Mouse (Mus musculus): ENCODE measurements around the gene Add2.
"Not testable (repeated sequence)": the region's sequence is repeated elsewhere in the genome, so short reads cannot be mapped to it uniquely, and the experiment has no call there.

Gene Add2

GRCm38 (mm10) chr6:86028601-86029322, at the start of gene Add2:
Gene Add2, plus strand, starts transcription at chr6:86028681.
- no peak for DNase-seq (ENCODE audit: extremely low spot score, low read depth, low spot score)

DNA sequence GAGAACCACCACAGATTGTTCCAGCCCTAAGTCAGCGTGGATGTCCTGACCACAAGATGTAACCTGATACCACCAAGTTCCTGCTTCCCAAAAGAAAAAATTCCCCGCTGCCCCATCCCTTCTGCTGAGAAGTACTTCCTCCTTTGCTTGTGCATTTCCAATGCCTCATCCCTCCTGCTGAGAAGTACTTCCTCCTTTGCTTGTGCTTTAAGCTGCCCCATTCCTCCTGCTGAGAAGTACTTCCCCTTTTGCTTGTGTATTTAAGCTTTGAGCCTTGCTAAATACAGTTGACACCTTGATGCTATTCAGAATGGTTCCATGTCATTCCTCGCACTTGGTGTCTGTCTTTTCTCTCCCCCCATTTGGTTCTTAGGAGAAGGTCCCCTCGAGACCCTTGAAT, 49.7 kb upstream of the Add2 start:
- not testable (repeated sequence) for DNase-seq (ENCODE audit: extremely low spot score, low read depth, low spot score)

DNA sequence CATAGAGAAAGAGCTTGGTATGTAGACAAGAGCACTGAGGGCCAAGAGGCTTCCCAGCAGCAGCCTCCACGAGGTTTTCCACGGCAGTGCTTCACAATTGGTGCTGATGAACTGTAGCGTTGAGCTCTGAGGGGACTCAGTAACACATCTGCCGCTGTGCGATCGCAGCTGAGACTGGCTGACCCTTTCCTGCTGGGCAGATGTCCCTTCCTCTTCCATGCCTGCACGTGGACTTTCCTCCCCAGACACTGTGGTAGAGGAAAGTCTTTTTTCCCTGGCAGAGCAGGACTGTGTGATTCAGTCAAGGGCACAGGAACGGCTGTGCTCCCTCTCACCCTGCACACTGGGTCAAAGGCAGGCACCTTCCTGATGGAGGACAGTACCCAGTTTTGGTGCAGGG, 44.1 kb upstream of the Add2 start:
- no peak for DNase-seq (ENCODE audit: extremely low spot score, low read depth, low spot score)

- DNase-seq (ENCODE audit: extremely low spot score, low read depth, low spot score) = not testable (repeated sequence)
Observed at GRCm38 (mm10) chr6:85989570-85989969, 38.9 kb upstream of the Add2 start.

DNA sequence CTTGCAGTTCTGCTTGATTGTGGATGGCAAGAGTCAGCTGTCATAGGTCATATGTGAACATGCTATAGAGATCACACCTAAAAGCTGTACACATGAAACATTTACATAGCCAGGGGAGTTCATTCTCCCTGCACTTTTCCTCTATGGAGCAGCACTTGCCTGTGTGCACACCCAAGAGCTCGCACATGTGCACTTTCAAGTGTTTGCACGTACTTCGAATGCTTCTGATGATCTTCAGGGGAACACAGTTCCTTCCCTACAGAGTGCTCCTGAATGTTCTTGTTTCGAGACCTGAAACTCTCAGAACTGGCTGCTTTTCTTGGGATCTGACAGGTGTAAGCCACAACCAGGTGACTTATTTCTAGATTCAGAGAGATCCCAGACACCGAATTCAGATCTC, 37.7 kb upstream of the Add2 start:
- DNase-seq (ENCODE audit: extremely low spot score, low read depth, low spot score) = not testable (repeated sequence)

DNA sequence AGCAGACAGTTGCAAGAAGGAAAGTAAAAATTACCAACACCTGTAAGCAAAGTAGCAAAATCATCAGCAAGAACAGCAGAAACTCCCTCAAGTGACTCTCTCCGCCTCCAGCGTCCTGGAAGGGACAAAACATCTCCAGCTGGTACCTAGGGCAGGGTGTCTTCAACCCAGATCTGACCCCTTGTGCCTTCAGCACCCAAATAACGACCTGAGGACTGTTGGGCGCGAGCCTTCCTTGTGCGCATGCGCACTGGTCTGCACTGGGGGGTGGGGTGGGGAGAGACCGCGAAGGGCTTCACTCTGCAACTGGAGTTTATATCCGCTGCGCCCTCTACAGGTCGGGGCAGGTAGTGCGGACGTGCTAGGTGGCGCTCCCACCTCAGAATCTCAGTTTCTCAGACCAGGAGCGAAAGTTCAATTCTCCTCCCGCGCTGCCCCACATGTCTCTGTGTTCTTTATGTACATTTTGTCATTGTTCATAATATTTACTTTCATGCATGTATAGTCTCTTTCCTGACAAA, 25.0 kb upstream of the Add2 start:
- DNase-seq (ENCODE audit: extremely low spot score, low read depth, low spot score) = no peak

DNA sequence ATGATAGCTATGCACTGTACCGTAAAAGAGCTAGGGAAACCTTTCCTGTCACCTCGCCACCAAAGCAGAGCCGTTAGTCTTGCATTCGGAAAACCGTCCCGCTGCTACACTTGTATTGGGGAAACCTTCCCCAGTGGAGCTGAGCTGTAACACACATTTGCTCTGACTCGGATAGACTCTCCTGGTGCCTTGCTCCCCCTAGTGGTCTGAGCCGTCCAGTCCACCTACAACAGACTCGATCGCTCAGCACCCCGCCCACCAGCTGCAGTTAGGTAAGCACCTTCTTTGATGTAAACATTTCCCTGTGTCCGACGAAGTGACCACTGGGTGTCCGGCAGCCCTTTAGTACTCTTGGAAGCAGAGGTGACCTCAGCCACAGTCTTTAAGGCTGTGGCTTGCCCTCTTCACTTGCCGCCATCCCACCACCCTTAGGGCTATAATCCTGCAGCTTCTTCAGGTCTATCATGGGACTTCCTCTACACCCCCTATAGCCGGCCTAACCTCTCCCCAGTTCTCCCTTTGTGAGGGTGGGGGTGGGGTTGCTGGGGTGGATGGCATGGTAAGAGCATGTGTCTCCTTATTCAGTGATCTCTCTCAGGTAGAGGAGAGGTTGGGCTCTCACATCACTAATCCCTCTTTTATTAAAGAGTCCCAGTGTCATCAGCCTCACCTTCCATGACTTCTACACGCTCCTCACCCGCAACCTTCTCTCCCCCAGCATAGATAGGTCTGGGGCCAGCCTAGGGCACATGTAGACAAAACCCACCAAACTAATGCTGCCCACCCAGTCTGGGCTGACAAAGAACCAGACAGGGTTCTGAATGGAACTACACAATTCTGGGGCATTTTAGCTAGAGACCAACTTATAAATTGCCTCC, 24.0 kb upstream of the Add2 start:
- DNase-seq (ENCODE audit: extremely low spot score, low read depth, low spot score) = peak; percentile 78

GRCm38 (mm10) chr6:86009980-86010379, 18.5 kb upstream of the Add2 start:
- no peak for DNase-seq (ENCODE audit: extremely low spot score, low read depth, low spot score)

- DNase-seq (ENCODE audit: extremely low spot score, low read depth, low spot score) = not testable (repeated sequence)
Observed at GRCm38 (mm10) chr6:86014812-86015211, 13.7 kb upstream of the Add2 start.

- DNase-seq (ENCODE audit: extremely low spot score, low read depth, low spot score) = no peak
Observed at GRCm38 (mm10) chr6:86015871-86016270, 12.6 kb upstream of the Add2 start, which contains the start of gene Figla. Gene Figla, plus strand, starts transcription at chr6:86016171.

DNA sequence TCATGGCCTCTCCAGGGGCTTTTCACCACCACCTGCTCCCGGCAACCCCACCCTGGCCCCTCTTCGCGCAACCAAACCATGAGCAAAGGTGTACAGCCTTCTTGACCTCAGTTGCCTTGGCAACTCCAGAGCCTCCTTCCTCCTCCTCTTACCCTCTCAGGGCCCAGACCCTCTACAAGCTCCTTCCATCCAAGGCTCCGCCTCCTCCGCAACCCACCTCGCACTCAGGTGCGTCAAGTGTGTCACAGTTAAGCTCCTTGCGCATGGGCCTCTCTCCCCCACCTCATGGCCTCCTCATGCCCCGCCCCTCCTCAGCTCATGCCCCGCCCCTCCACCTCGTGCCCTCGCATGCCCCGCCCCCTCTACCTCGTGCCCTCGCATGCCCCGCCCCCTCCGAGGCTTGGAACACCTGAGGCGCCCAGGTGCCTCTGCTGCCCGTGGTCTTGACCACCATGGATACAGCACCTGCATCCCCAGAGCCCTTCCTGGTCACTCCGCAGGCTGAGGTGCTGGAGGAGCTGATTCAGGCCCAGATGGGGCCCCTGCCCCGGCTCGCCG, 11.6 kb upstream of the Add2 start:
- no peak for DNase-seq (ENCODE audit: extremely low spot score, low read depth, low spot score)

DNA sequence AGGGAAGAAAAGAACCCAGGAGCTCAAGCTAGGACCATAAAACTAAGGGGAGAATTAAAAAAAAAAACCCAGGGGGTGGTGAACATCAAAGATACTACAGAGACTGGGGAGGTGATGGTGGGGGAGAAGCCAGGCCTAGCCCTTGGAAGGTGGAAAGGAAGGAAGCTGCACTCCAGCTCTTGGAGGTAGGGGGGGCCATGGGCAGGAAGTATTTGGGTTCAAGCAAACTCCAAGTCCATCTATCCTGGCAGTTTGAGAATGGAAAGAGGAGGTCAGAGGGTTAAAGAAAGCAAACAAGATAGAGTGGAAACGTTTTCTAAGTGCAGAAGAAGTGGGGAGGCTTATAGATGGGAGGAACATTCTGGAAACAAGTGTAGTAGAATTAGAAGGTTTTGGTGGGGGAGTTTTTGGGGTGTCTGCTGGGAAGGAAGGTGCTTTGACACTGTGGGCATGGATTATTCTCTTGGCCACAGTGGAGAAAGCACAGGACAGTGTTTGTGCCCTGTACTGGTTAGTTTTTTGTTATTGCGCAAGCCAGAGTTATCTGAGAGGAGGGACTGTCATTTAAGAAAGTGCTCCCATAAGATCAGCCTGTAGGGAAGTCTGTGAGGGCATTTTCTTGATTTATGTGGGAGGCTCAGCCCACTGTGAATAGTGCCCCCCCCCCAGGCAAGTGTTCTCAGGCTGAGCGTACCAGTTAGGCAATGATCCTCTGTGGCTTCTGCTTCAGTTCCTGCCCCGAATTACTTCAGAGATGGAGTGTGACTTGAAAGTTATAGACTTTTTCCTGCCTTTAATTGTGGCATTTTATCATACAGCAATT, 8.9 kb upstream of the Add2 start:
- DNase-seq (ENCODE audit: extremely low spot score, low read depth, low spot score) = no peak

- peak; percentile 26 for DNase-seq (ENCODE audit: extremely low spot score, low read depth, low spot score)
Observed at GRCm38 (mm10) chr6:86020948-86021347, 7.5 kb upstream of the Add2 start.

- no peak for DNase-seq (ENCODE audit: extremely low spot score, low read depth, low spot score)
Observed at GRCm38 (mm10) chr6:86026632-86027292, 1.7 kb upstream of the Add2 start.

- DNase-seq (ENCODE audit: extremely low spot score, low read depth, low spot score) = no peak
Observed at GRCm38 (mm10) chr6:86028150-86028549, 331 bp upstream of the Add2 start.

GRCm38 (mm10) chr6:86029323-86029713, 837 bp downstream of the Add2 start:
- DNase-seq (ENCODE audit: extremely low spot score, low read depth, low spot score) = no peak

- no peak for DNase-seq (ENCODE audit: extremely low spot score, low read depth, low spot score)
Observed at GRCm38 (mm10) chr6:86031527-86031926, 3.0 kb downstream of the Add2 start.

DNA sequence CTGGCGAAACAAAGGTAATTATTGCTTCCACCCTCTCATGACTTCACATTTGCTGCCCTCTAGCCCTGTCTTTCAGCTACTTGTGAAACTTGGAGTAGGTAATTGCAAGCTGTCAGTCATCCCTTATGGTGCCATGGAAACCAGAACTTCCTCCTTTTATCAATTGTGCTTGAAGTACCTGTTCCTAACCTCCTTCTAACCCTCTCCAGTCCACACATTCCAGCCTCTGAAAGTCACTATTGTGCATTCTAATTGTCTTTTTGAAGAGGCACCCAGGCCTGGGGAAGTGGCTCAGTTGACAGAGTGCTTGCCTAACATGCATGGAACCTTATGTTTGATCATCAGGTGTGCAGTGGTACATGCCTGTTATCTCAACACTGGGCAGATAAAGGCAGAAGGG, 5.2 kb downstream of the Add2 start:
- DNase-seq (ENCODE audit: extremely low spot score, low read depth, low spot score) = no peak

GRCm38 (mm10) chr6:86038901-86039300, 10.4 kb downstream of the Add2 start:
- DNase-seq (ENCODE audit: extremely low spot score, low read depth, low spot score) = no peak

GRCm38 (mm10) chr6:86040140-86040539, 11.7 kb downstream of the Add2 start:
- DNase-seq (ENCODE audit: extremely low spot score, low read depth, low spot score) = no peak

Measured in hindlimb bud, embryonic 11.5 days (tissue).